Mouse (Mus musculus) neural tube, embryonic 13.5 days (tissue): ENCODE results near the gene Scnn1g. TPM values are rescaled to one million over a fixed set of nuclear protein-coding genes. Genes with fewer than 3 reads are reported as not detected.

Experiments
- ATAC-seq: fragments of 200-750 bp; cut with Nextera tagmentation; 2 replicates; pipeline ENCODE4 v1.8.0; 2017; ENCODE audit warnings: low read depth, mild to moderate bottlenecking, moderate TSS enrichment, moderate library complexity
- H3K27ac ChIP-seq: fragments of 300-500 bp; sonication (generic); replicated peaks from 2 replicates; pipeline ENCODE4 v1.5.1; 2015; ENCODE audit warnings: moderate library complexity, mild to moderate bottlenecking, inconsistent platforms
- H3K27me3 ChIP-seq: fragments of 300-500 bp; sonication (generic); 2 replicates; pipeline ENCODE4 v1.6.1; 2015; ENCODE audit warnings: mild to moderate bottlenecking, inconsistent platforms
- H3K36me3 ChIP-seq: fragments of 300-500 bp; sonication (generic); 2 replicates; pipeline ENCODE4 v1.6.1; 2015; ENCODE audit warnings: mild to moderate bottlenecking, inconsistent platforms
- H3K4me1 ChIP-seq: fragments of 300-500 bp; sonication (generic); replicated peaks from 2 replicates; pipeline ENCODE4 v1.6.1; 2015; ENCODE audit warnings: inconsistent platforms
- H3K4me2 ChIP-seq: fragments of 300-500 bp; sonication (generic); 2 replicates; pipeline ENCODE4 v1.6.1; 2015; ENCODE audit warnings: inconsistent platforms, mild to moderate bottlenecking, moderate library complexity
- H3K4me3 ChIP-seq: fragments of 300-500 bp; sonication (generic); 2 replicates; pipeline ENCODE4 v1.5.1; 2015; ENCODE audit warnings: mild to moderate bottlenecking, inconsistent platforms
- H3K9ac ChIP-seq: fragments of 300-500 bp; sonication (generic); 2 replicates; pipeline ENCODE4 v1.6.1; 2015; ENCODE audit warnings: moderate library complexity, mild to moderate bottlenecking, inconsistent platforms
- H3K9me3 ChIP-seq: fragments of 300-500 bp; sonication (generic); 2 replicates; pipeline ENCODE4 v1.6.1; 2016; ENCODE audit warnings: inconsistent platforms
- WGBS: fragments of 180-500 bp; shearing (Covaris S2); methylation state at CpG from one replicate; pipeline ENCODE4 v1.1.7; 2015; 5-methylcytosine and 5-hydroxymethylcytosine counted together
- polyA plus RNA-seq: library from polyadenylated mRNA; unstranded; fragments of >200 nt; fragmentation: Nextera tagmentation; extraction: Ambion mirVana; gene quantifications from 2 replicates; pipeline ENCODE4 v1.2.1, GENCODE M21; 2015

Gene Scnn1g
- polyA plus RNA-seq, 1 experiment from 2014 or later: not detected

DNA sequence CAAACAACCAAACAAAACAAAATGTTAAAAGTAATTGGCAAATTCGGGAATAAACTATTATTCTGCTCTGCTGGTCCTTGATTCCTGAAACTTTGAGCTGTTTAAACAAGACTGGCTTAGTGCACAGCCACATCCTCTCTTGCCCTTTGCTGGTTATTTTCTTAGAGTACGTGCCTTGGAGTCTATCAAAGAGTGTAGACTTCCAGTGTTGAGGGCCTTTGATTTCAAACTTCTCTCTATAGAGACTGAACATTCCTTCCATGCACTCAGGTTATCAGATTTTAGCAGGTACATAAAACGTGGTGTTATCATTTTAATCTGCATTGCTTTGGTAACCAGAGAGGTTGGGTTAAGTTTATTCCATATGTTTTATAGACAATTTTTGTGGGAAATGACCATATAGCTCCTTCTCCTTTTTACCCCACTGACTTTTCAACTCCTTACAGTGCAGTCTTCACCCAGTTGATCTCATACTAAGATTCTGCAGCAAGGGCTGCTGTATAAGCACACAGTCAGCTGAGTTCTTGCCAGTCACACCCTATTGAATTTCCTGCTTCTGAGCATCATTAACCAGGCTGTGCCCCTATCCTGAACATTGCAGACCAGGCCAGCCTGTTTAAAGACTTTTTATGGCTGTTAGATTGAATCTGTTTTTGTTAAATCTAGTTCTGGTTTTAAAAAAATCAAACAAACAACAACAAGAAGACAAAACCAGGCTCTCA is 48.1 kb downstream of the Scnn1g start:
- WGBS: 71% methylated on average over 3 of the region's 3 CpGs
- Histone ChIP-seq H3K36me3 (no peaks in the 10 kb centered on the region), H3K9ac (no peak overlapping the region), H3K4me1 (no peaks in the 10 kb centered on the region), H3K27ac (no peak overlapping the region), H3K27me3 (no peaks in the 10 kb centered on the region), H3K4me3 (no peak overlapping the region), H3K4me2 (no peak overlapping the region), H3K9me3 (no peaks in the 10 kb centered on the region)
- no peak for ATAC-seq

DNA sequence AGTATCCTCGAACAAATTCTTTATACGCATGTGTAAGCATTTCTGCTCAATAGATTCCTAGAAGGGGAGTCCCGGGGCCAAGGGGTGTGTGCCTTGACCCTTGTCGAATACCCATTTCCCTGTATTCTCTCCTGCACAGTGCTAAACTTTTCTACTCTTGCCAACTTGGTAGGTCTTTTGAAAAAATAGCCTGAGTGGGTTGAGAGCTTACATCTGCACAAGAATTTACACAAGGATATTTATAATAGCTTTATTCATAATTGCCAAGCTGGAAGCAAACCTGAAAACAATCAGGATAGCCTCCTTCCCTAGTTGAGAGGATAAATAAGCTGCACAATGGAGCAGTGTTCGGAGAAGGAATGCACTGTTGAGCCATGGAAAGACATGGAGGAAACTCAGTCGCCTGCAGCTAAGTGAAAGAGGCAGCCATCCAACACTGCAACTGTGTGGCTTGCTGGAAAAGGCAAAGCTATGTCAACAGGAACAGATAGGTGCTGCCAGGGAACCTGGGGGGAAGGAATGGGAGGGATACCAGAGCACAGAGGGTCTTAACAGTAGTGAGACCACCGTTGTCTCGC is 51.5 kb downstream of the Scnn1g start:
- Histone ChIP-seq H3K9me3 (no peaks in the 10 kb centered on the region), H3K4me3 (no peak overlapping the region), H3K4me2 (no peak overlapping the region), H3K9ac (no peak overlapping the region), H3K27ac (no peak overlapping the region), H3K36me3 (no peaks in the 10 kb centered on the region), H3K4me1 (no peaks in the 10 kb centered on the region), H3K27me3 (no peaks in the 10 kb centered on the region)
- ATAC-seq: no peak
- WGBS: 79% methylated on average over 8 of the region's 8 CpGs

DNA sequence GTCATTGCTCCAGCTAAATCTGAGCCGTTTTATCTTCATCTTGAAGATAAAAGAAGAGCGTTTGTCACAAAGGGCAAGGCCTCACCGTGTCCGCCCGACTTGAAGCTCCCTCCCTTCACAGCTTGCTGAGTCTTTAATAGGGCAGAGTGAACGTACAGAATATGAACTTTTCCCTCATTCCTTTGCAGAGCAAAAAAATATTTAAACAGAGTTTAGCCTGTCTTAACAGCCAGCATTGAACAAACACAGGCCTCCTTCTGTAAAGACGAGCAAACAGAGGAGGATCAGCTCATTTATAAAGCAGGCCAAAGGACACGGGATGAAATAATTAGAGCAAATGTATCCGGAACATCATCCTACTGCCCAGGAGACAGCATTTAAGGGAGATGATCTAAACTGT is 63.5 kb downstream of the Scnn1g start:
- Histone ChIP-seq H3K4me3 (no peak overlapping the region), H3K4me2 (no peak overlapping the region), H3K9ac (no peak overlapping the region), H3K27me3 (no peaks in the 10 kb centered on the region), H3K36me3 (no peaks in the 10 kb centered on the region), H3K4me1 (no peaks in the 10 kb centered on the region), H3K27ac (no peak overlapping the region), H3K9me3 (no peaks in the 10 kb centered on the region)
- WGBS: 88% methylated on average over 9 of the region's 9 CpGs
- no peak for ATAC-seq

DNA sequence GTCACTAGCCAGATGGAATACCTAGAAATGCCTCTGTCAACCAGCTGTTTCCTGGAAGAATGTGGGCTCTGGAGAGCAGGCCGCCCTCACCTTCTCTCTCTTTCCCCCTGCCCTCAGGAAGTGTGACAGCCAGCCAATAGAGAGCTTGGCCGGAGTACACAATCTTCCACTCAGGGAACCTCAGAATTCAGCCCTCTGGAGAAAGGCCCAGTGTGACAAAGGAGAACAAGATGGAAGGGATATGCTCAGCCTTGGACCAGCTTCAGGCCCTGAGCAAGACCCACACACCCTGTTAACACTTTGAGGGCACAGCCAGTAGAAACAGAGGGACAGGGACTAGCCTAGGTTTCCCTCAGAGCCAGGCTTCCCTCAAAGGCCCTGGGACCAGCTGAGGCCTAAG is 68.2 kb downstream of the Scnn1g start:
- WGBS: 90% methylated on average over 2 of the region's 2 CpGs
- Histone ChIP-seq H3K4me2 (no peak overlapping the region), H3K9me3 (no peaks in the 10 kb centered on the region), H3K9ac (no peak overlapping the region), H3K27me3 (no peaks in the 10 kb centered on the region), H3K27ac (no peak overlapping the region), H3K36me3 (no peaks in the 10 kb centered on the region), H3K4me3 (no peak overlapping the region), H3K4me1 (no peaks in the 10 kb centered on the region)
- no peak for ATAC-seq

DNA sequence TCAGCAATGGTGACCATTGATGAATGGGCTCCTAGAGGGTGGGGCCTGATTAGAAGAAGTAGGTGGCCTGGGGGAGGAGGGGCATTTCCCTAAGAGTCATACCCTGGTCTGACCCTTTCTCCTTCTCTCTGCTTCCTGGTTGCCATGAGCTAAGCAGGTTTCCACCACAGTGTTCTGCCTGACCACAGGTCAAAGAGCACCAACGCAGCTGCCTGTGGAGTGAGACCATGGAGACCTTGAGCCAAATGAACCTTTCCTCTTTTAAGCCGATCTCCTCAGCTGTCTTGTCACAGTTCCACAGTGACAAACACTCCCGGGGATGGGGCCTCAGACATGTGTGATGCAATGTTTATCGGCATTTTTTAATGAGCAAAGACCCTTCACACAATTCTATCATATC is 68.7 kb downstream of the Scnn1g start:
- 92% methylated on average over 4 of the region's 4 CpGs for WGBS
- no peak overlapping the region for H3K9ac ChIP-seq
- H3K4me1 ChIP-seq: no peaks in the 10 kb centered on the region
- no peak overlapping the region for H3K27ac ChIP-seq
- H3K9me3 ChIP-seq: no peaks in the 10 kb centered on the region
- no peak overlapping the region for H3K4me3 ChIP-seq
- no peak for ATAC-seq
- H3K36me3 ChIP-seq: no peaks in the 10 kb centered on the region
- H3K4me2 ChIP-seq: no peak overlapping the region
- no peaks in the 10 kb centered on the region for H3K27me3 ChIP-seq

DNA sequence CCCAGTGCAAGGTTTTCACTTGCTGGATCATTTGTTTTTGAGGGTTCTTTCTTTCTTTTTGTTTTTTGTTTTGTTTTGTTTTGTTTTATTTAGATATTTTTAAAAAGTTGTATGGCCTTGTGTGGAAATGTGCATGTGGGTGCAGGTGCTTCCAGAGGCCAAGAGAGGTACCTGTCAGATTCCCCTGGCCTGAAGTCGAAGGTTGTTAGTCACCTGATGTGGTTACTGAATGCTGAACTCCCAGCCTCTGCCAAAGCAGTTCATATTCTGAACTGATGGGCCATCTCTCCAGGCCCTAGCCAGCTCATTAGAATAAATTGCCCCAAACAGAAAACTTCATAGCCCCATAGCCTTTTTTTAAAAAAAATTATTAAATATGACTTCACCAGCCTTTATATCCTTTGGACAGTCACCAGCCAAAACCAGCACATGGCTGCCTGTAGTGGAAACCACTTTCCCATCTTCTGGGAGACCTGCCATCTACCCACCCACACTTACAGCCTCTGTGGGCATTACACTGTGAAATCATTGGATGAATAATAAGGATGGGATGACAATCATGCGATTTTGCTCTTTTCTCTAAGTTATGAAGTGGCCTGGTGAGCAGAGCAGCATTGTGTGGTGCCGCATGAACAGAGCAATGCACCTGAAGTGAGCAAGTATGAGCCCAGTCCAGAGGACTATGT is 71.7 kb downstream of the Scnn1g start:
- Histone ChIP-seq H3K9ac (no peak overlapping the region), H3K4me3 (no peak overlapping the region), H3K36me3 (no peaks in the 10 kb centered on the region), H3K27ac (no peak overlapping the region), H3K9me3 (no peaks in the 10 kb centered on the region), H3K27me3 (no peaks in the 10 kb centered on the region), H3K4me1 (no peaks in the 10 kb centered on the region), H3K4me2 (no peak overlapping the region)
- no peak for ATAC-seq
- WGBS: 88% methylated on average over 3 of the region's 3 CpGs

DNA sequence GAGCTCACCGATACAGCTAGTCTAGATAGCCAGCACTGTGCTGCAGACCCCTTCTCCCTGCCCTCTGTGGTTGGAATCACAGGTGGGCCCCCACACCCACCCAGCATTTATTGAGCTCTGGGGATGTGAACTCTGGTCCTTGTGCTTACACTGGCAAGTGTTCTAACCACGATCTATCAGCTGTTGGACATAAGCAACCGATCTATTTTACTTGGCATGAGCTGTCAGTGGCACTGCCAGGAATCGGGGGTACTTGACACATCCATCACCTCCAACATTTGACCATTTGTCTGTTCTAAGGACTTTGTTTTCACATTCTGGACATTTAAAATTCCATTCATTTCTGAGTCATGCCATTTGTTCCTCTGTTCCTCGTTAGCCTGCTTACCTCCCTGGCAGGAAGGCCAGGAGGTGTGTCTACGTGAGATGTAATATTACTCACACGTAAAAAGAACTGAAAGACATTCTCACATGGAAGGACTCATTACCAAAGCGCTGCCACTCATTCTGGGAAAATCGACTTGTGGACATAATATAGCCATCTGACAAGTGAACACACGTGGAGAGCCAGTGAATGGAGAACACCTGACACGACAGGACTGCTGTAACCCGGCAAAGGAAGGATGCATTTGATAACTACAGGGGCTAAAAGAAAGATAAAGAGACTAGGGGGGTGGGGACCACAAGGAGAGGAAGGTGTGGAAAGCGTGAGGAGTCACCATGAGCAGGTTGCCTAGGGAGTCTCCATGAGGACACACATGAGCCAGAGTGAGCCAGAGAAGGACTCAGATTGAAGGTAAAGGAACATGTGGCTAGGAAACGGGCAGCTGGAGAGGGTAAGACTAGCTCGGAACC is 73.7 kb downstream of the Scnn1g start:
- no peaks in the 10 kb centered on the region for H3K36me3 ChIP-seq
- H3K27me3 ChIP-seq: no peaks in the 10 kb centered on the region
- no peak overlapping the region for H3K9ac ChIP-seq
- no peak overlapping the region for H3K4me3 ChIP-seq
- H3K4me1 ChIP-seq: no peaks in the 10 kb centered on the region
- no peaks in the 10 kb centered on the region for H3K9me3 ChIP-seq
- no peak overlapping the region for H3K4me2 ChIP-seq
- 84% methylated on average over 15 of the region's 15 CpGs for WGBS
- ATAC-seq: no peak
- H3K27ac ChIP-seq: no peak overlapping the region

Other genes starting within 250 kb of the Scnn1g start
- gene Usp31, start 27.2 kb upstream of the Scnn1g start, polyA plus RNA-seq: 3.0 and 3.4 TPM in 2 replicates
- not detected in 2 replicates for gene Scnn1b, start 130.6 kb downstream of the Scnn1g start, polyA plus RNA-seq
- 20.5 and 20.8 TPM in 2 replicates for gene Cog7, start 247.2 kb downstream of the Scnn1g start, polyA plus RNA-seq